Mouse (Mus musculus) hindlimb bud, embryonic 11.5 days (tissue): ENCODE results near the gene Ndufa13.

Experiments
- DNase-seq: peaks from one replicate; pipeline ENCODE4 v3.0.0-alpha.2; 2012; ENCODE audit warnings: low read depth, low spot score; ENCODE audit errors: extremely low spot score

Ndufa13 gene

GRCm38 (mm10) chr8:69881261-69881865 is 21.0 kb downstream of the Ndufa13 start:
- no peak for DNase-seq

- no peak for DNase-seq
Measured at GRCm38 (mm10) chr8:69880841-69881240, 21.5 kb downstream of the Ndufa13 start.

- no peak for DNase-seq
Measured at GRCm38 (mm10) chr8:69879678-69880077, 22.7 kb downstream of the Ndufa13 start.

- no peak for DNase-seq
Measured at GRCm38 (mm10) chr8:69877992-69878391, 24.4 kb downstream of the Ndufa13 start.

GRCm38 (mm10) chr8:69877396-69877795 is 25.0 kb downstream of the Ndufa13 start:
- DNase-seq = no peak

- no peak for DNase-seq
Measured at GRCm38 (mm10) chr8:69876967-69877366, 25.4 kb downstream of the Ndufa13 start.

- DNase-seq = no peak
Measured at GRCm38 (mm10) chr8:69876097-69876496, 26.3 kb downstream of the Ndufa13 start.

- DNase-seq = no peak
Measured at GRCm38 (mm10) chr8:69874654-69875053, 27.7 kb downstream of the Ndufa13 start.

GRCm38 (mm10) chr8:69874155-69874554 is 28.2 kb downstream of the Ndufa13 start:
- DNase-seq = peak; percentile 64

GRCm38 (mm10) chr8:69870907-69871306 is 31.5 kb downstream of the Ndufa13 start:
- no peak for DNase-seq

GRCm38 (mm10) chr8:69870003-69870765 is 32.2 kb downstream of the Ndufa13 start:
- DNase-seq = no peak

GRCm38 (mm10) chr8:69867696-69868326 is 34.5 kb downstream of the Ndufa13 start:
- DNase-seq = no peak

- DNase-seq = no peak
Measured at GRCm38 (mm10) chr8:69864180-69864579, 38.2 kb downstream of the Ndufa13 start.

- DNase-seq = no peak
Measured at GRCm38 (mm10) chr8:69863387-69864020, 38.9 kb downstream of the Ndufa13 start.

GRCm38 (mm10) chr8:69861251-69861650 is 41.1 kb downstream of the Ndufa13 start:
- DNase-seq = no peak

GRCm38 (mm10) chr8:69860807-69861206 is 41.6 kb downstream of the Ndufa13 start:
- no peak for DNase-seq

GRCm38 (mm10) chr8:69853869-69854268 is 48.5 kb downstream of the Ndufa13 start:
- no peak for DNase-seq

- DNase-seq = no peak
Measured at GRCm38 (mm10) chr8:69850926-69851506, 51.3 kb downstream of the Ndufa13 start.

GRCm38 (mm10) chr8:69849899-69850298 is 52.5 kb downstream of the Ndufa13 start:
- no peak for DNase-seq

GRCm38 (mm10) chr8:69848951-69849350 is 53.4 kb downstream of the Ndufa13 start:
- no peak for DNase-seq
